Mouse (Mus musculus) liver, postnatal 0 days (tissue): ENCODE measurements around the gene Fam92b.

Experiments
- CTCF ChIP-seq: sonication (generic); IDR thresholded peaks from 2 replicates; pipeline ENCODE4 v1.5.1; 2016; ENCODE audit warnings: antibody characterized with exemption, low read depth
- EP300 ChIP-seq: IDR thresholded peaks from 2 replicates; pipeline ENCODE4 v1.6.1; 2016; ENCODE audit warnings: antibody characterized with exemption, low read depth, mild to moderate bottlenecking

DNA sequence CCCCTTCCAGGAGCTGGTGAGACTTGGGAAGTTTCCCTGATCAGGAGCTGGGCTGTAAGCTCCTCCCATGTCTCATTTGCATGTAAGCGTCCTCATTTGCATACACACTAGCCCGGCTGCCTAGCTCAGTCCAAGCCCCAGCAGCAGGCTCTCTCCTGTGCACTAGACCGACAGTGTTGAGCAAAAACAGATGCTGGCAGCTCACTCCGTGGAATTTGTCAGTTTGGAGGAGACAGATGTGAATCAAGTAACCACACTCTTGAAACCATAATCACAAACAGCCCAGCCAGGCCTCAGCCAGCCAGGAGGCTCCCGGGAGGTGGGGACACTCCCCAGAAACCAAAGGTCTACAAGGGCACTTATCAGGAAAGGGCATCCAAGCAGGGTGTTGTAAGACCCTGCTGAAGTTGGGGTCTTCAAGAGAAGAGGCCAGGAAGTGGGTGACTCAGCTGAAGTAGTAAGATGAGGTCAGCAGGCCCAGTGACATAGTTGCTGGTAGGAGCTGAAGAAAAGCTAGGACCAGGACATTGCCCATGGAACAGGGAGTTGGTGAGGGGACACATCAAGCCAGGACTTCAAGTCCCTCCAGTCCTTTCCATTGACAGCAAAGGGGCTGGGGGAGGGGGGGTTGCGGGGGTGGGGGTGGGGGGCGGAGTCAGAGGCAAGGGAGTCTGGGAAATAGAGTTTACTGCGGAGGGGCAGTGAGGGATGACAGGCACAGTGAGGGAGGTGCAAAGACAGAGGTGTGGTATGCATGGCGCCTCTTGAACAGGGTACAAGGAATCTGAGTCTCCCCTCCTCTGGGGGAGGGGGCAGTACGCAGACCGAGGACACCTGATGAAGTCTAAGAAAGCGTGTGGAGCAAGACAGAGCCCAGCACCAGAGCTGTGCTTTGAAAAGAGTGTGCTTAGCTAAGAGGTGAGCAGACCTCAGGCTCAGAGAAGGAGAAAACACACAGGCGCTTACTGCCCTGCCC is 39.9 kb upstream of the Fam92b start:
- TF ChIP-seq EP300 (no peak), CTCF (no peak)
